Comparison of ENCODE assay signal across 10 mouse cellular contexts in genomic region chr2:19444931-19445831, GRCm38 (mm10). TPM values are rescaled to one million over a fixed set of nuclear protein-coding genes. Genes with fewer than 3 reads are reported as not detected.
A peak's percentile ranks its signal among the peaks of the same experiment; 100 is the strongest.
DNase-seq lines count a peak whose midpoint lies in the region; ATAC-seq and TF ChIP-seq lines count a peak whose summit lies in the region.
"Had no signal": no experiment of that assay in that cellular context is flagged by ENCODE, and none has a peak within 500 bp of the region (broad histone marks: within the 10 kb centered on the region; RNA-seq: fewer than 3 reads in every experiment).

Gene Ptf1a, plus strand, starts transcription at chr2:19445663.

- ATAC-seq in heart, embryonic 14.5 days (ENCODE audit: insufficient number of reproducible peaks, insufficient read depth, low FRiP score, low read depth) = peak; percentile 43; the same call in 1 of the 2 replicates
- peak; percentile 75 for ATAC-seq in hindbrain, embryonic 13.5 days (ENCODE audit: low FRiP score)
- ATAC-seq in midbrain, postnatal 0 days (ENCODE audit: low FRiP score) = peak; percentile 48

- WGBS in heart, embryonic 14.5 days = under 1% methylated on average over 50 of the region's 53 CpGs
- under 1% methylated on average over 51 of the region's 53 CpGs for WGBS in hindbrain, embryonic 13.5 days
- WGBS in midbrain, postnatal 0 days = under 1% methylated on average over 46 of the region's 53 CpGs

- H3K27ac ChIP-seq in heart, embryonic 14.5 days (replicated peaks in 1 of 2; ENCODE audit: control insufficient read depth in 1 of 2, insufficient read depth in 1 of 2, low read depth in 2 of 2, low read length in 2 of 2) = no peak within 1 kb of the TSS
- no peak within 1 kb of the TSS for H3K27ac ChIP-seq in hindbrain, embryonic 13.5 days
- no peak within 1 kb of the TSS for H3K27ac ChIP-seq in midbrain, postnatal 0 days (ENCODE audit: low read depth, low read length)

- H3K27me3 ChIP-seq in heart, embryonic 14.5 days (ENCODE audit: control insufficient read depth, insufficient read depth, low read length) = peaks cover 97% of the 10 kb centered on the region
- peaks cover 96% of the 10 kb centered on the region for H3K27me3 ChIP-seq in hindbrain, embryonic 13.5 days
- H3K27me3 ChIP-seq in midbrain, postnatal 0 days (ENCODE audit: insufficient read depth, low read length) = peaks cover 81% of the 10 kb centered on the region

- no peak for TF ChIP-seq CTCF in brain, embryonic 14.5 days (IDR thresholded peaks at IDR 0.05; ENCODE audit: borderline replicate concordance, extremely low read depth, insufficient read depth, insufficient read length)
- no peak for TF ChIP-seq CTCF in midbrain, postnatal 0 days (IDR thresholded peaks at IDR 0.05)

- H3K4me1 ChIP-seq in heart, embryonic 14.5 days (ENCODE audit: control insufficient read depth in 2 of 2, insufficient read depth in 2 of 2, low read length in 2 of 2) = peaks cover 0 to 5% of the 10 kb centered on the region in 2 experiments; a peak in 3 of 4 replicates
- peaks cover 28% of the 10 kb centered on the region for H3K4me1 ChIP-seq in hindbrain, embryonic 13.5 days (replicated peaks)
- no peaks in the 10 kb centered on the region for H3K4me1 ChIP-seq in midbrain, postnatal 0 days (ENCODE audit: insufficient read depth, low read length)

- H3K36me3 ChIP-seq in heart, embryonic 14.5 days (ENCODE audit: control insufficient read depth, insufficient read depth, low read length) = no peaks in the 10 kb centered on the region
- H3K36me3 ChIP-seq in hindbrain, embryonic 13.5 days = no peaks in the 10 kb centered on the region
- no peaks in the 10 kb centered on the region for H3K36me3 ChIP-seq in midbrain, postnatal 0 days (ENCODE audit: insufficient read depth, low read length)

- H3K4me2 ChIP-seq in heart, embryonic 14.5 days (ENCODE audit: low read length) = peak within 1 kb of the TSS; percentile 60
- H3K4me2 ChIP-seq in hindbrain, embryonic 13.5 days = peak within 1 kb of the TSS; percentile 72
- peak within 1 kb of the TSS; percentile 43 for H3K4me2 ChIP-seq in midbrain, postnatal 0 days (ENCODE audit: low read depth, low read length, poor library complexity, severe bottlenecking)

- no peak for DNase-seq in heart, postnatal 25 days (ENCODE audit: low spot score)
- peak; percentile 73 for DNase-seq in brain, embryonic 14.5 days (ENCODE audit: low read depth)
- no peak for DNase-seq in midbrain, postnatal 0 days (ENCODE audit: low spot score)
- DNase-seq in cerebellum, adult 11 months = no peak
- no peak for DNase-seq in urinary bladder, postnatal 4 days (ENCODE audit: low spot score in 2 of 2)
- no peak for DNase-seq in natural killer cell, adult 2 months (ENCODE audit: low spot score in 2 of 2)

- TF ChIP-seq POLR2A in brain, embryonic 14.5 days (IDR thresholded peaks at IDR 0.05; ENCODE audit: borderline replicate concordance, extremely low read depth, insufficient read depth, insufficient read length, poor library complexity, severe bottlenecking) = no peak

- no peaks in the 10 kb centered on the region for H3K9me3 ChIP-seq in heart, embryonic 14.5 days (ENCODE audit: control insufficient read depth, low read length)
- no peaks in the 10 kb centered on the region for H3K9me3 ChIP-seq in hindbrain, embryonic 13.5 days
- H3K9me3 ChIP-seq in midbrain, postnatal 0 days (ENCODE audit: low read length) = no peaks in the 10 kb centered on the region

- peak within 1 kb of the TSS; percentile 4 to 32 for H3K4me3 ChIP-seq in heart, embryonic 14.5 days (ENCODE audit: control insufficient read depth in 1 of 2, insufficient read depth in 1 of 2, low read depth in 1 of 2, low read length in 2 of 2)
- H3K4me3 ChIP-seq in hindbrain, embryonic 13.5 days = peak within 1 kb of the TSS; percentile 45
- H3K4me3 ChIP-seq in midbrain, postnatal 0 days (ENCODE audit: low read depth, low read length) = peak within 1 kb of the TSS; percentile 29

- intact Hi-C loops in heart, postnatal 25 days (cut with DNase I) = no loop called here

- no peak within 1 kb of the TSS for H3K9ac ChIP-seq in heart, embryonic 14.5 days (ENCODE audit: low read length)
- H3K9ac ChIP-seq in hindbrain, embryonic 13.5 days = peak within 1 kb of the TSS; percentile 58
- H3K9ac ChIP-seq in midbrain, postnatal 0 days (replicated peaks; ENCODE audit: low read length, poor library complexity, severe bottlenecking) = no peak within 1 kb of the TSS

RNA-seq across cellular contexts. Expression of gene Ptf1a, which starts in this region (rescaled TPM):
- polyA plus RNA-seq in heart, embryonic 14.5 days (2014; fragmentation: Nextera tagmentation; extraction: Ambion mirVana) = not detected in 2 replicates
- not detected for total RNA-seq in heart, postnatal 25 days (2021)
- 0.61 and 1.2 TPM in 2 replicates for polyA plus RNA-seq in brain, embryonic 14.5 days (2012; rRNA removed)
- polyA plus RNA-seq in hindbrain, embryonic 13.5 days (2015; fragmentation: Nextera tagmentation; extraction: Ambion mirVana) = 1.3 and 3.1 TPM in 2 replicates
- total RNA-seq in midbrain, postnatal 0 days (2014; rRNA removed) = 3.0 TPM in 1 of 2 replicates, not detected in the other
- not detected in 2 replicates for polyA plus RNA-seq in midbrain, postnatal 0 days (2015; fragmentation: Nextera tagmentation; extraction: Ambion mirVana)
- polyA plus RNA-seq: gonadal fat pad, adult 2 months; small intestine, adult 2 months had no signal

Comparison
In these comparisons a context has a peak if more than half of its experiments do, and no peak if none do; other contexts are left out.
1. Peak in ATAC-seq, H3K4me3 ChIP-seq and H3K4me2 ChIP-seq in heart, embryonic 14.5 days; RNA of the gene not detected or under 1 TPM.